Mouse (Mus musculus): ENCODE data around the gene Prrc2b. TPM values are rescaled to one million over a fixed set of nuclear protein-coding genes. Genes with fewer than 3 reads are reported as not detected.
A peak's percentile ranks its signal among the peaks of the same experiment; 100 is the strongest.

Prrc2b gene
- polyA plus RNA-seq (2015; fragmentation: Nextera tagmentation; extraction: Ambion mirVana): 17.7 and 18.9 TPM in 2 replicates

- Histone ChIP-seq H3K9ac (ENCODE audit: low read depth, low read length) (peak within 1 kb of the TSS; percentile 95), H3K9me3 (ENCODE audit: control insufficient read depth) (no peaks in the 10 kb centered on the region), H3K27me3 (replicated peaks; ENCODE audit: control insufficient read depth, insufficient read depth, low read length) (no peaks in the 10 kb centered on the region), H3K27ac (ENCODE audit: low read depth, low read length) (peak within 1 kb of the TSS; percentile 94), H3K4me1 (replicated peaks; ENCODE audit: control insufficient read depth, insufficient read depth, low read length) (peaks cover 23% of the 10 kb centered on the region), H3K4me3 (ENCODE audit: low read depth, low read length) (peak within 1 kb of the TSS; percentile 67), H3K36me3 (ENCODE audit: control insufficient read depth, insufficient read depth) (no peaks in the 10 kb centered on the region), H3K4me2 (replicated peaks; ENCODE audit: low read depth) (peak within 1 kb of the TSS; percentile 70)
- peak; percentile 55 for TF ChIP-seq CTCF (IDR thresholded peaks at IDR 0.05; ENCODE audit: low read depth)
- ATAC-seq: peak; percentile 57
- under 1% methylated on average over 74 of the region's 117 CpGs for WGBS
Observed at GRCm38 (mm10) chr2:32150924-32151659, at the start of gene Prrc2b. Prrc2b (plus strand) TSS chr2:32151082.

- Histone ChIP-seq H3K4me2 (replicated peaks; ENCODE audit: low read depth) (no peak overlapping the region), H3K4me1 (replicated peaks; ENCODE audit: control insufficient read depth, insufficient read depth, low read length) (no peaks in the 10 kb centered on the region), H3K9ac (ENCODE audit: low read depth, low read length) (no peak overlapping the region), H3K4me3 (ENCODE audit: low read depth, low read length) (no peak overlapping the region), H3K27ac (ENCODE audit: low read depth, low read length) (no peak overlapping the region), H3K27me3 (replicated peaks; ENCODE audit: control insufficient read depth, insufficient read depth, low read length) (no peaks in the 10 kb centered on the region), H3K36me3 (ENCODE audit: control insufficient read depth, insufficient read depth) (no peaks in the 10 kb centered on the region; the same call in 1 of the 2 replicates), H3K9me3 (ENCODE audit: control insufficient read depth) (no peaks in the 10 kb centered on the region)
- 44% methylated on average over 5 of the region's 5 CpGs for WGBS
- no peak for TF ChIP-seq CTCF (IDR thresholded peaks at IDR 0.05; ENCODE audit: low read depth)
- ATAC-seq: no peak
Observed at GRCm38 (mm10) chr2:32102944-32103343, 47.9 kb upstream of the Prrc2b start.

DNA sequence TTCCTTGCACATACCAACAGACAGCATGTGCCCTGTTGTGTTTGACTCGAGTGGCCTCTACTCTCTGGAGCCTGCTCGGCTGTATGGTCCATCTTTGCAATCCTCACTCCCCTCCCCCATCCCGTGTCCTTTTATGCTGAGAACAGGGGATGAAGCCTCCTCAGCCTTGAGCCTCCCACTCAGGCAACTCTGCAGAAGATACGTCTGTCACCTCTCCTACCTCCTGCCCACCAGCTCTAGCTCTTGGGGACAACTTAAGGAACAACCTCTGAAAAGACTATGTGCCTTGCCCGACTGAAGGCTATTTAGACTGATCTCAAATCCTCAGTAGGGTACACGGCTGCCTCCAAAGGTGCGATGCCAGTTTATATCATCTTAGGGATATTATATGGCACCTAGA lies 47.3 kb upstream of the Prrc2b start:
- TF ChIP-seq CTCF (IDR thresholded peaks at IDR 0.05; ENCODE audit: low read depth): no peak
- H3K4me3 ChIP-seq (ENCODE audit: low read depth, low read length): no peak overlapping the region
- no peak for ATAC-seq
- no peak overlapping the region for H3K4me2 ChIP-seq (replicated peaks; ENCODE audit: low read depth)
- no peaks in the 10 kb centered on the region; the same call in 1 of the 2 replicates for H3K36me3 ChIP-seq (ENCODE audit: control insufficient read depth, insufficient read depth)
- no peaks in the 10 kb centered on the region for H3K9me3 ChIP-seq (ENCODE audit: control insufficient read depth)
- no peaks in the 10 kb centered on the region for H3K27me3 ChIP-seq (replicated peaks; ENCODE audit: control insufficient read depth, insufficient read depth, low read length)
- 71% methylated on average over 7 of the region's 7 CpGs for WGBS
- H3K27ac ChIP-seq (ENCODE audit: low read depth, low read length): no peak overlapping the region
- H3K4me1 ChIP-seq (replicated peaks; ENCODE audit: control insufficient read depth, insufficient read depth, low read length): no peaks in the 10 kb centered on the region
- H3K9ac ChIP-seq (ENCODE audit: low read depth, low read length): no peak overlapping the region

GRCm38 (mm10) chr2:32104122-32104521 lies 46.8 kb upstream of the Prrc2b start:
- Histone ChIP-seq H3K36me3 (ENCODE audit: control insufficient read depth, insufficient read depth) (no peaks in the 10 kb centered on the region; the same call in 1 of the 2 replicates), H3K4me2 (replicated peaks; ENCODE audit: low read depth) (no peak overlapping the region), H3K9me3 (ENCODE audit: control insufficient read depth) (no peaks in the 10 kb centered on the region), H3K4me1 (replicated peaks; ENCODE audit: control insufficient read depth, insufficient read depth, low read length) (no peaks in the 10 kb centered on the region), H3K9ac (ENCODE audit: low read depth, low read length) (no peak overlapping the region), H3K4me3 (ENCODE audit: low read depth, low read length) (no peak overlapping the region), H3K27me3 (replicated peaks; ENCODE audit: control insufficient read depth, insufficient read depth, low read length) (no peaks in the 10 kb centered on the region), H3K27ac (ENCODE audit: low read depth, low read length) (no peak overlapping the region)
- TF ChIP-seq CTCF (IDR thresholded peaks at IDR 0.05; ENCODE audit: low read depth): no peak
- no peak for ATAC-seq
- 83% methylated on average over 7 of the region's 7 CpGs for WGBS

DNA sequence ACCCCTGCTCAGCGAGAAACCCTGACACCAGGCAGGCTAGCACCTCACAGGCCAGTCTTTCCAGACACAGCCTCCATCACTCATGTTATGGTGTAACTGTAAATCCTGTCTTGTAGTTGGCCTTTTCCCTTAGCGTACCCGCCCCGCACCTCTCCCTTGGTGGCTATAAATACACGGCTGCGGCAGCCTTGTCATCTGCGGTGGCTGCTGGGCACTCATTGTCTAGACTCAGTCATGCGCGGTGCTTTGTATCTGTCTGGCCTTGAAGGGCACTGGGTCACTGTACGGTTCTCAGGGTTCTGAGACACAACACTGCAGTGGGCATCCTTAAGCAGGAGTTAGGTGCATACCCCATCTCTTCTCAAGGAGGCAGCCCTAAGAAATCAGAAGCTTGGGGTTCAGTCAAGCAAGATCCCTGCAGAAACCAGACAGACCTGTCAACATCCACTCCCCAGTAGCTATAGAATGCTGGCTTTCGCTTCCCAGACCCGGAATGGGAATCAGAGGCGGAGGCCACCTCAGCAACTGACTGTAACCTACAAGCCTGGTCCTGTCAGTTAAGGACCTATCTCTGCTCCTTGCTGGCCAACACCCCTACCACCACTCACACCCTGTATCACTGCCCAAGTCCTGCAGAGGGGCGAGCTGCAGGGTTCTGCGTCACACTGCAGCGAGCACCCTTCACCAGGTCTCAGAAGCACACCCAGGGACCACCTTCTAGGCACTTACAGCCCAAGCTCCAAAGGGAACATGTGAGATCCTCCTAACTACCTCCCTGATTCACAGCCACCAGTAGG lies 45.6 kb upstream of the Prrc2b start:
- H3K4me1 ChIP-seq (replicated peaks; ENCODE audit: control insufficient read depth, insufficient read depth, low read length): no peaks in the 10 kb centered on the region
- ATAC-seq: no peak
- no peaks in the 10 kb centered on the region for H3K36me3 ChIP-seq (ENCODE audit: control insufficient read depth, insufficient read depth)
- H3K4me2 ChIP-seq (replicated peaks; ENCODE audit: low read depth): no peak overlapping the region
- H3K27me3 ChIP-seq (replicated peaks; ENCODE audit: control insufficient read depth, insufficient read depth, low read length): no peaks in the 10 kb centered on the region
- 83% methylated on average over 16 of the region's 16 CpGs for WGBS
- no peaks in the 10 kb centered on the region for H3K9me3 ChIP-seq (ENCODE audit: control insufficient read depth)
- no peak overlapping the region for H3K4me3 ChIP-seq (ENCODE audit: low read depth, low read length)
- no peak overlapping the region for H3K9ac ChIP-seq (ENCODE audit: low read depth, low read length)
- no peak overlapping the region for H3K27ac ChIP-seq (ENCODE audit: low read depth, low read length)
- TF ChIP-seq CTCF (IDR thresholded peaks at IDR 0.05; ENCODE audit: low read depth): no peak

- H3K4me1 ChIP-seq (replicated peaks; ENCODE audit: control insufficient read depth, insufficient read depth, low read length): no peaks in the 10 kb centered on the region
- H3K9me3 ChIP-seq (ENCODE audit: control insufficient read depth): no peaks in the 10 kb centered on the region
- no peak overlapping the region for H3K9ac ChIP-seq (ENCODE audit: low read depth, low read length)
- no peaks in the 10 kb centered on the region for H3K36me3 ChIP-seq (ENCODE audit: control insufficient read depth, insufficient read depth)
- no peak overlapping the region for H3K4me2 ChIP-seq (replicated peaks; ENCODE audit: low read depth)
- H3K4me3 ChIP-seq (ENCODE audit: low read depth, low read length): no peak overlapping the region
- no peak overlapping the region for H3K27ac ChIP-seq (ENCODE audit: low read depth, low read length)
- ATAC-seq: no peak
- WGBS: 81% methylated on average over 7 of the region's 7 CpGs
- H3K27me3 ChIP-seq (replicated peaks; ENCODE audit: control insufficient read depth, insufficient read depth, low read length): no peaks in the 10 kb centered on the region
- TF ChIP-seq CTCF (IDR thresholded peaks at IDR 0.05; ENCODE audit: low read depth): no peak
Observed at GRCm38 (mm10) chr2:32105930-32106329, 45.0 kb upstream of the Prrc2b start.

Measured in intestine, postnatal 0 days (tissue).